Mouse (Mus musculus) embryonic facial prominence, embryonic 13.5 days (tissue): Measurements from ENCODE around the gene Gm9495. TPM values are rescaled to one million over a fixed set of nuclear protein-coding genes. Genes with fewer than 3 reads are reported as not detected.
"Not testable (repeated sequence)": the region's sequence is repeated elsewhere in the genome, so short reads cannot be mapped to it uniquely, and the experiment has no call there.

Source experiments
- ATAC-seq: fragments of 200-750 bp; cut with Nextera tagmentation; 2 replicates; pipeline ENCODE4 v1.8.0; 2017; ENCODE audit warnings: low read depth; ENCODE audit not compliant: insufficient number of reproducible peaks, insufficient read depth, low FRiP score, low TSS enrichment
- H3K27ac ChIP-seq: fragments of 300-500 bp; sonication (generic); 2 replicates; pipeline ENCODE4 v1.5.1; 2015; ENCODE audit warnings: moderate library complexity, mild to moderate bottlenecking, inconsistent platforms
- H3K27me3 ChIP-seq: fragments of 300-500 bp; sonication (generic); 2 replicates; pipeline ENCODE4 v1.6.1; 2015; ENCODE audit warnings: mild to moderate bottlenecking, inconsistent platforms
- H3K36me3 ChIP-seq: fragments of 300-500 bp; sonication (generic); 2 replicates; pipeline ENCODE4 v1.6.1; 2015; ENCODE audit warnings: mild to moderate bottlenecking, inconsistent platforms
- H3K4me1 ChIP-seq: fragments of 300-500 bp; sonication (generic); 2 replicates; pipeline ENCODE4 v1.6.1; 2015; ENCODE audit warnings: inconsistent platforms
- H3K4me2 ChIP-seq: fragments of 300-500 bp; sonication (generic); 2 replicates; pipeline ENCODE4 v1.6.1; 2015; ENCODE audit warnings: moderate library complexity, mild to moderate bottlenecking, inconsistent platforms
- H3K4me3 ChIP-seq: fragments of 300-500 bp; sonication (generic); 2 replicates; pipeline ENCODE4 v1.5.1; 2015; ENCODE audit warnings: mild to moderate bottlenecking, inconsistent platforms
- H3K9ac ChIP-seq: fragments of 300-500 bp; sonication (generic); 2 replicates; pipeline ENCODE4 v1.6.1; 2015; ENCODE audit warnings: mild to moderate bottlenecking, inconsistent platforms
- H3K9me3 ChIP-seq: fragments of 300-500 bp; sonication (generic); 2 replicates; pipeline ENCODE4 v1.6.1; 2016; ENCODE audit warnings: inconsistent platforms
- WGBS: fragments of 180-500 bp; shearing (Covaris S2); methylation state at CpG from one replicate; pipeline ENCODE4 v1.1.7; 2015; ENCODE audit warnings: mixed read lengths; 5-methylcytosine and 5-hydroxymethylcytosine counted together
- polyA plus RNA-seq: library from polyadenylated mRNA; unstranded; fragments of >200 nt; fragmentation: Nextera tagmentation; extraction: Ambion mirVana; gene quantifications from 2 replicates; pipeline ENCODE4 v1.2.1, GENCODE M21; 2015

Gm9495 gene
- polyA plus RNA-seq = not detected in 2 replicates

- not testable (repeated sequence) for ATAC-seq
Observed at GRCm38 (mm10) chr8:69453465-69453864, at the start of gene Gm9495. Gm9495 (minus strand) TSS chr8:69453565.

GRCm38 (mm10) chr8:69474946-69475345, 21.6 kb upstream of the Gm9495 start:
- not testable (repeated sequence) for H3K9me3 ChIP-seq, H3K4me3 ChIP-seq, H3K4me1 ChIP-seq, H3K4me2 ChIP-seq, H3K9ac ChIP-seq, H3K27me3 ChIP-seq, H3K27ac ChIP-seq, H3K36me3 ChIP-seq, ATAC-seq
- WGBS = 77% methylated on average over 3 of the region's 3 CpGs

More at GRCm38 (mm10) chr8:69453465-69453864, at the start of gene Gm9495:
- not testable (repeated sequence) for H3K27me3 ChIP-seq, H3K4me2 ChIP-seq, H3K27ac ChIP-seq, H3K4me3 ChIP-seq, H3K9me3 ChIP-seq, H3K4me1 ChIP-seq, H3K9ac ChIP-seq, H3K36me3 ChIP-seq
- 96% methylated on average over 2 of the region's 3 CpGs for WGBS

- H3K4me1 ChIP-seq, H3K27me3 ChIP-seq, H3K4me3 ChIP-seq, H3K9me3 ChIP-seq, H3K4me2 ChIP-seq, H3K27ac ChIP-seq, H3K36me3 ChIP-seq, ATAC-seq, H3K9ac ChIP-seq: not testable (repeated sequence)
- 71% methylated on average over 3 of the region's 3 CpGs for WGBS
Observed at GRCm38 (mm10) chr8:69420018-69420417, 33.3 kb downstream of the Gm9495 start.

GRCm38 (mm10) chr8:69414326-69414725, 39.0 kb downstream of the Gm9495 start:
- Histone ChIP-seq H3K36me3 (no peaks in the 10 kb centered on the region), H3K4me3 (no peak overlapping the region), H3K9me3 (no peaks in the 10 kb centered on the region), H3K4me2 (no peak overlapping the region), H3K4me1 (no peaks in the 10 kb centered on the region), H3K9ac (no peak overlapping the region), H3K27me3 (no peaks in the 10 kb centered on the region), H3K27ac (no peak overlapping the region)
- WGBS = 89% methylated on average over 1 of the region's 1 CpGs
- no peak for ATAC-seq

- WGBS = 89% methylated on average over 6 of the region's 6 CpGs
Observed at GRCm38 (mm10) chr8:69404768-69405167, 48.6 kb downstream of the Gm9495 start.

GRCm38 (mm10) chr8:69399956-69400443, 53.4 kb downstream of the Gm9495 start:
- Histone ChIP-seq H3K4me1 (no peaks in the 10 kb centered on the region; the same call in 1 of the 2 replicates), H3K27me3 (no peaks in the 10 kb centered on the region), H3K4me3 (peak overlapping the region; percentile 57), H3K9me3 (peaks cover 3% of the 10 kb centered on the region; the same call in 1 of the 2 replicates), H3K36me3 (no peaks in the 10 kb centered on the region), H3K27ac (no peak overlapping the region), H3K9ac (peak overlapping the region; percentile 77), H3K4me2 (peak overlapping the region; percentile 78)
- WGBS = 73% methylated on average over 4 of the region's 4 CpGs
- no peak for ATAC-seq

More at GRCm38 (mm10) chr8:69404768-69405167, 48.6 kb downstream of the Gm9495 start:
- no peak overlapping the region for H3K4me2 ChIP-seq
- no peak overlapping the region for H3K4me3 ChIP-seq
- H3K9ac ChIP-seq = no peak overlapping the region
- no peaks in the 10 kb centered on the region for H3K36me3 ChIP-seq
- no peak for ATAC-seq
- H3K9me3 ChIP-seq = peaks cover 3% of the 10 kb centered on the region; the same call in 1 of the 2 replicates
- H3K4me1 ChIP-seq = no peaks in the 10 kb centered on the region; the same call in 1 of the 2 replicates
- H3K27me3 ChIP-seq = no peaks in the 10 kb centered on the region
- no peak overlapping the region for H3K27ac ChIP-seq

- Histone ChIP-seq H3K36me3 (no peaks in the 10 kb centered on the region), H3K27ac (peak overlapping the region; percentile 39; the same call in 1 of the 2 replicates), H3K4me3 (peak overlapping the region; percentile 57), H3K4me2 (peak overlapping the region; percentile 78), H3K27me3 (no peaks in the 10 kb centered on the region), H3K4me1 (peaks cover 2% of the 10 kb centered on the region; the same call in 1 of the 2 replicates), H3K9ac (peak overlapping the region; percentile 77), H3K9me3 (peaks cover 3% of the 10 kb centered on the region; the same call in 1 of the 2 replicates)
- ATAC-seq = peak; percentile 41
- 12% methylated on average over 43 of the region's 43 CpGs for WGBS
Observed at GRCm38 (mm10) chr8:69399181-69399955, 54.0 kb downstream of the Gm9495 start.

- Histone ChIP-seq H3K4me1 (peaks cover 7% of the 10 kb centered on the region; the same call in 1 of the 2 replicates), H3K9ac (no peak overlapping the region), H3K9me3 (peaks cover 26% of the 10 kb centered on the region), H3K4me2 (peak overlapping the region; percentile 64), H3K27ac (0 out of 2 replicates have a peak overlapping the region, but pooled peaks have one; percentile 99), H3K36me3 (peaks cover 28% of the 10 kb centered on the region), H3K27me3 (no peaks in the 10 kb centered on the region), H3K4me3 (no peak overlapping the region)
- ATAC-seq = no peak
- 77% methylated on average over 6 of the region's 6 CpGs for WGBS
Observed at GRCm38 (mm10) chr8:69396196-69396595, 57.2 kb downstream of the Gm9495 start.

- peak; percentile 93 for ATAC-seq
- peak overlapping the region; percentile 93 for H3K9ac ChIP-seq
- no peaks in the 10 kb centered on the region for H3K27me3 ChIP-seq
- H3K9me3 ChIP-seq = peaks cover 32% of the 10 kb centered on the region
- H3K36me3 ChIP-seq = peaks cover 33% of the 10 kb centered on the region
- H3K27ac ChIP-seq = peak overlapping the region; percentile 99
- peak overlapping the region; percentile 64 for H3K4me2 ChIP-seq
- 1% methylated on average over 26 of the region's 26 CpGs for WGBS
- H3K4me1 ChIP-seq = peaks cover 7% of the 10 kb centered on the region; the same call in 1 of the 2 replicates
- peak overlapping the region; percentile 77 for H3K4me3 ChIP-seq
Observed at GRCm38 (mm10) chr8:69395050-69395789, 58.1 kb downstream of the Gm9495 start.

GRCm38 (mm10) chr8:69384361-69384760, 69.0 kb downstream of the Gm9495 start:
- H3K36me3 ChIP-seq = peaks cover 44% of the 10 kb centered on the region
- H3K4me2 ChIP-seq = no peak overlapping the region
- H3K9ac ChIP-seq = no peak overlapping the region
- H3K4me3 ChIP-seq = no peak overlapping the region
- H3K9me3 ChIP-seq = peaks cover 54% of the 10 kb centered on the region
- WGBS = 98% methylated on average over 6 of the region's 6 CpGs
- H3K27ac ChIP-seq = no peak overlapping the region
- no peak for ATAC-seq
- no peaks in the 10 kb centered on the region for H3K4me1 ChIP-seq
- H3K27me3 ChIP-seq = no peaks in the 10 kb centered on the region
